Mouse (Mus musculus): ENCODE results near the gene Atxn7l1.

DNA sequence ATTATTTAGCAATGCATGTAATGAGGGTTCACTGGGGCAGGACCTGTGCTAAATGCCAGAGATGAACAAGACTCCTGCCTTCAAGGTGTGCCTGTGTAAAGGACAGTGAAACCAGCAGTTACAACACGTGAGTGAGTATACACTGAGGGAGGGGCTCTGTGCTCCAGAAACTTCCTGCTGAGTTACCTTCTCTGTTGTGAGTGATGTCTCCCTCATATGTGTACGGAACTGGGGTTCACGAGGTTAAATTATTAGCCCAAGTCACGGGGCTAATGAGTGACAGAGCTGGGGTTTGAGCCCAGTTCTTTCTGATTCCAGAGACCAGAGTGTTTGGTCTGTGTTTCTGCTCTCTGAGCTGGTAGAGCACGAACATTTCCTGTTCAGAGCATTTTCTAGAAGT, 168.3 kb downstream of the Atxn7l1 start:
- TF ChIP-seq CTCF (IDR thresholded peaks at IDR 0.05; ENCODE audit: insufficient read depth, low read depth, low read length) (no peak), POLR2A (IDR thresholded peaks at IDR 0.05; ENCODE audit: insufficient read depth, low read depth, low read length) (no peak)

All from olfactory bulb, adult 2 months (tissue).